8 mouse cellular contexts compared by ENCODE assay signal in the genomic region with DNA sequence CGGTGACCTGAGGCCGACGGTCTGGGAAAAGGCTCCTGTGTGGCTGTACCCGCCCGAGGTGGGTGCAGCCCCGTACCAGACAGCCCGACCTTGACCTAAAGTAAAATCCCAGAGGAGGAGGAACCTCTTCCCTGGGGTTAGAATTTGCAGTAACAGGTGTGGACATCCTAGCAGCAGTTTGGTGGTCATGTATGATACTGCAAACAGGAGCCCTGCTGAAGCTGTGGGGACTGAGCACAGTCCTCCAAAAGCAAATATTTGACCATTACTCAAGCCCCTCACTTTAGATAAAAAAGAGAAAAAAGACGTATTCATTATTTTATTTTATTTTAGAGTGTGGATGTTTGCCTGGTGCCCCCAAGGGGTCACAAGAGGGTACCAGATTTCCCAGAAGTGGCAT. TPM values are rescaled to one million over a fixed set of nuclear protein-coding genes. Genes with fewer than 3 reads are reported as not detected.
DNase-seq lines count a peak whose midpoint lies in the region; ATAC-seq and TF ChIP-seq lines count a peak whose summit lies in the region.

No protein-coding gene starts in this region.

- no peak for TF ChIP-seq RAD21 in CH12.LX (IDR thresholded peaks at IDR 0.05; ENCODE audit: low read depth, low read length)

- H3K4me1 ChIP-seq in heart, embryonic 11.5 days (ENCODE audit: control insufficient read depth, insufficient read depth, low read length) = peaks cover 27% of the 10 kb centered on the region
- H3K4me1 ChIP-seq in CH12.LX (ENCODE audit: control insufficient read depth in 1 of 2, insufficient read depth in 2 of 2) = peaks cover 14 to 54% of the 10 kb centered on the region in 2 experiments
- H3K4me1 ChIP-seq in forebrain, embryonic 15.5 days = peaks cover 31% of the 10 kb centered on the region
- H3K4me1 ChIP-seq in liver, embryonic 16.5 days (ENCODE audit: control insufficient read depth, low read depth, low read length) = peaks cover 39% of the 10 kb centered on the region

- 4% methylated on average over 8 of the region's 8 CpGs for WGBS in heart, embryonic 11.5 days (ENCODE audit: insufficient replicate concordance)
- 6% methylated on average over 8 of the region's 8 CpGs for WGBS in forebrain, embryonic 15.5 days
- 1% methylated on average over 8 of the region's 8 CpGs for WGBS in liver, embryonic 16.5 days (ENCODE audit: insufficient replicate concordance)

- peaks cover 18% of the 10 kb centered on the region for H3K36me3 ChIP-seq in heart, embryonic 11.5 days (ENCODE audit: control insufficient read depth, insufficient read depth, low read length)
- peaks cover 39 to 46% of the 10 kb centered on the region in 2 experiments for H3K36me3 ChIP-seq in CH12.LX (replicated peaks in 1 of 2; ENCODE audit: control insufficient read depth in 1 of 2, insufficient read depth in 1 of 2, low read length in 1 of 2)
- H3K36me3 ChIP-seq in forebrain, embryonic 15.5 days = peaks cover 27% of the 10 kb centered on the region
- H3K36me3 ChIP-seq in liver, embryonic 16.5 days (ENCODE audit: control insufficient read depth, insufficient read depth) = peaks cover 12% of the 10 kb centered on the region

- ATAC-seq in heart, embryonic 11.5 days (replicated peaks; ENCODE audit: insufficient number of reproducible peaks, low FRiP score, low TSS enrichment) = no peak
- ATAC-seq in forebrain, embryonic 15.5 days (replicated peaks) = no peak
- ATAC-seq in liver, embryonic 16.5 days (ENCODE audit: low read depth) = no peak

- DNase-seq in heart, postnatal 36 days = no peak
- DNase-seq in CH12.LX (ENCODE audit: extremely low read depth) = no peak
- no peak for DNase-seq in ovary, postnatal 10 days (ENCODE audit: low spot score)
- no peak for DNase-seq in frontal cortex, adult 2 months (ENCODE audit: extremely low spot score in 1 of 2, low spot score in 1 of 2)
- no peak for DNase-seq in right cerebral cortex, adult 18-20 months

- TF ChIP-seq EP300 in CH12.LX (IDR thresholded peaks at IDR 0.05; ENCODE audit: low read length) = no peak

- H3K4me3 ChIP-seq in heart, embryonic 11.5 days (ENCODE audit: low read depth, low read length) = peak overlapping the region; percentile 87
- H3K4me3 ChIP-seq in CH12.LX (replicated peaks in 1 of 3; ENCODE audit: low read depth in 2 of 3, low read length in 2 of 3, poor library complexity in 1 of 3) = peak overlapping the region; percentile 78 to 97 (median 92)
- peak overlapping the region; percentile 88 for H3K4me3 ChIP-seq in forebrain, embryonic 15.5 days
- H3K4me3 ChIP-seq in liver, embryonic 16.5 days (ENCODE audit: low read depth, low read length) = peak overlapping the region; percentile 71

- intact Hi-C loops in heart, postnatal 36 days (cut with DNase I) = loop anchor here (5.0 kb wide), 2 partner anchors 80 to 235 kb away; no protein-coding TSS in a partner anchor

- H3K27ac ChIP-seq in heart, embryonic 11.5 days (ENCODE audit: low read depth, low read length) = peak overlapping the region; percentile 65
- peak overlapping the region; percentile 14 for H3K27ac ChIP-seq in CH12.LX (ENCODE audit: insufficient read depth, low read depth)
- H3K27ac ChIP-seq in forebrain, embryonic 15.5 days (replicated peaks) = 0 out of 2 replicates have a peak overlapping the region, but pooled peaks have one; percentile 77
- no peak overlapping the region; the same call in 1 of the 2 replicates for H3K27ac ChIP-seq in liver, embryonic 16.5 days (ENCODE audit: low read length)

- dilution Hi-C loops in CH12.LX (cut with MboI; ENCODE audit: extremely low pct_ligation_motif_present, extremely low pct_unique_long_range_greater_than_20kb, low sequenced_read_pairs) = no loop called here

- peak overlapping the region; percentile 93 for H3K9ac ChIP-seq in heart, embryonic 11.5 days (ENCODE audit: low read depth, low read length)
- H3K9ac ChIP-seq in CH12.LX (ENCODE audit: insufficient read depth, low read depth) = peak overlapping the region; percentile 97
- peak overlapping the region; percentile 97 for H3K9ac ChIP-seq in forebrain, embryonic 15.5 days (replicated peaks)
- peak overlapping the region; percentile 70 for H3K9ac ChIP-seq in liver, embryonic 16.5 days (ENCODE audit: low read depth, low read length)

- in situ Hi-C loops in CH12.LX (cut with MboI; ENCODE audit: low pct_ligation_motif_present, low pct_unique_long_range_greater_than_20kb, low sequenced_read_pairs) = loop anchor here (5.0 kb wide), 2 partner anchors 100 to 280 kb away; no protein-coding TSS in a partner anchor

- peaks cover 26% of the 10 kb centered on the region for H3K79me2 ChIP-seq in CH12.LX (replicated peaks; ENCODE audit: control insufficient read depth, extremely low read depth, insufficient read depth, poor library complexity, severe bottlenecking)

- no peaks in the 10 kb centered on the region for H3K9me3 ChIP-seq in heart, embryonic 11.5 days (replicated peaks; ENCODE audit: control insufficient read depth, low read length)
- peaks cover 2% of the 10 kb centered on the region for H3K9me3 ChIP-seq in CH12.LX (replicated peaks; ENCODE audit: low read length)
- no peaks in the 10 kb centered on the region for H3K9me3 ChIP-seq in forebrain, embryonic 15.5 days
- no peaks in the 10 kb centered on the region for H3K9me3 ChIP-seq in liver, embryonic 16.5 days (replicated peaks; ENCODE audit: control insufficient read depth, low read length)

- peak overlapping the region; percentile 98 for H3K4me2 ChIP-seq in heart, embryonic 11.5 days
- H3K4me2 ChIP-seq in CH12.LX (ENCODE audit: insufficient read depth, low read depth, poor library complexity, severe bottlenecking) = peak overlapping the region; percentile 80
- peak overlapping the region; percentile 81 for H3K4me2 ChIP-seq in forebrain, embryonic 15.5 days (replicated peaks)
- peak overlapping the region; percentile 93 for H3K4me2 ChIP-seq in liver, embryonic 16.5 days (ENCODE audit: low read depth, low read length)

- no peak for TF ChIP-seq POLR2A in CH12.LX (IDR thresholded peaks at IDR 0.05; ENCODE audit: low read depth, low read length)

- H3K27me3 ChIP-seq in heart, embryonic 11.5 days (ENCODE audit: control insufficient read depth, insufficient read depth, low read length) = no peaks in the 10 kb centered on the region
- H3K27me3 ChIP-seq in CH12.LX (replicated peaks) = no peaks in the 10 kb centered on the region
- no peaks in the 10 kb centered on the region for H3K27me3 ChIP-seq in forebrain, embryonic 15.5 days
- H3K27me3 ChIP-seq in liver, embryonic 16.5 days (ENCODE audit: control insufficient read depth, insufficient read depth, low read depth, low read length) = no peaks in the 10 kb centered on the region

- TF ChIP-seq CTCF in CH12.LX (conservative IDR thresholded peaks at IDR 0.05 in 1 of 2, IDR thresholded peaks at IDR 0.05 in 1 of 2; ENCODE audit: low read depth in 2 of 2, low read length in 2 of 2) = no peak

TF ChIP-seq in CH12.LX, 34 proteins besides CTCF, POLR2A, EP300 and RAD21:
- no peak for TF ChIP-seq ETS1 (conservative IDR thresholded peaks at IDR 0.05; ENCODE audit: low read depth, low read length)

RNA-seq across cellular contexts. Expression of a gene that starts 37.7 kb away (rescaled TPM):
- 32.6 and 39.4 TPM in 2 replicates for polyA plus RNA-seq in heart, embryonic 11.5 days (2014; fragmentation: Nextera tagmentation; extraction: Ambion mirVana)
- total RNA-seq in heart, postnatal 36 days (2021) = 10 to 100 TPM; 67.9 to 75.2 TPM
- total RNA-seq in CH12.LX (2012; rRNA removed) = 17.9 and 28.2 TPM in 2 replicates
- total RNA-seq in CH12.LX (2014; rRNA removed) = 17.5 and 18.5 TPM in 2 replicates
- polyA plus RNA-seq in CH12.LX (2012; ENCODE audit: insufficient read length, low read depth) = 20.6 and 21.5 TPM in 2 replicates
- 69.4 and 76.8 TPM in 2 replicates for polyA plus RNA-seq in forebrain, embryonic 15.5 days (2015; fragmentation: Nextera tagmentation; extraction: Ambion mirVana)
- polyA plus RNA-seq in liver, embryonic 16.5 days (2015; fragmentation: Nextera tagmentation; extraction: Ambion mirVana) = 18.4 and 19.3 TPM in 2 replicates
- polyA plus RNA-seq in frontal cortex, adult 2 months (2012; rRNA removed) = 214 and 229 TPM in 2 replicates
